ENCODE assay signal across 11 mouse cellular contexts in the genomic region with DNA sequence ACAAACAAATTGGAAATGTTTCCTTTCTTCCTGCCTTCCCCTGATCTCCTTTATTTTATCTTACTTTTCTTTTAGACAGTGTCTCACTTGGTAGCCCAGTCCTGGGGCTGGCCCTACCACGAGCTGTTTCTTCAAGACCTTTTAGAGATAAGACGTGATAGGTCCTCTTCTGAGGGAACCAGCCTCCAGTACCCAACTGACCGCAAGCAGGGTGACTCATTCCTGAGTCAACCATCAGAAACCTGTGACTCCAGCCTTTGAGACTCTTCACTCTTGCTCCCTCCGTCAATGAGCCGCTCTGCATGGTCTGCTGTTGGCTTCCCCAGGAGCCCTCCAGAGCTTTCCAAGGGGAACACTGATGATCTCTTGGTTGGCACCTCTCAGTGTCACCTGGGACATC. TPM values are rescaled to one million over a fixed set of nuclear protein-coding genes. Genes with fewer than 3 reads are reported as not detected.
DNase-seq lines count a peak whose midpoint lies in the region; ATAC-seq lines count a peak whose summit lies in the region.
"Had no signal": no experiment of that assay in that cellular context is flagged by ENCODE, and none has a peak within 500 bp of the region (broad histone marks: within the 10 kb centered on the region; RNA-seq: fewer than 3 reads in every experiment).

No protein-coding gene starts in this region.

- H3K4me3 ChIP-seq in limb, embryonic 15.5 days = no peak overlapping the region
- H3K4me3 ChIP-seq in limb, embryonic 10.5 days = no peak overlapping the region
- no peak overlapping the region for H3K4me3 ChIP-seq in stomach, embryonic 16.5 days (replicated peaks; ENCODE audit: low read length)
- H3K4me3 ChIP-seq: limb, embryonic 13.5 days; midbrain, embryonic 10.5 days had no signal

- 0 out of 2 replicates have a peak overlapping the region, but pooled peaks have one; percentile 39 for H3K27ac ChIP-seq in limb, embryonic 15.5 days
- no peak overlapping the region for H3K27ac ChIP-seq in limb, embryonic 10.5 days
- peak overlapping the region; percentile 25; the same call in 1 of the 2 replicates for H3K27ac ChIP-seq in stomach, embryonic 16.5 days (ENCODE audit: low read length)
- H3K27ac ChIP-seq: limb, embryonic 13.5 days; midbrain, embryonic 10.5 days had no signal

- intact Hi-C loops in gastrocnemius, postnatal 14 days (cut with DNase I; ENCODE audit: low total_unique reads) = no loop called here

- 86% methylated on average over 5 of the region's 5 CpGs for WGBS in limb, embryonic 15.5 days
- 91% methylated on average over 5 of the region's 5 CpGs for WGBS in limb, embryonic 10.5 days
- WGBS in stomach, embryonic 16.5 days = 69% methylated on average over 5 of the region's 5 CpGs

- no peak overlapping the region for H3K4me2 ChIP-seq in limb, embryonic 15.5 days
- no peak overlapping the region for H3K4me2 ChIP-seq in stomach, embryonic 16.5 days (ENCODE audit: low read depth, low read length)

- H3K27me3 ChIP-seq in limb, embryonic 15.5 days = no peaks in the 10 kb centered on the region
- H3K27me3 ChIP-seq in limb, embryonic 10.5 days (ENCODE audit: low read depth, poor library complexity, severe bottlenecking) = no peaks in the 10 kb centered on the region
- H3K27me3 ChIP-seq in stomach, embryonic 16.5 days (ENCODE audit: control insufficient read depth, insufficient read depth, low read length) = no peaks in the 10 kb centered on the region
- H3K27me3 ChIP-seq: limb, embryonic 13.5 days had no signal

- H3K36me3 ChIP-seq in limb, embryonic 15.5 days = no peaks in the 10 kb centered on the region
- H3K36me3 ChIP-seq in limb, embryonic 10.5 days = no peaks in the 10 kb centered on the region
- no peaks in the 10 kb centered on the region for H3K36me3 ChIP-seq in stomach, embryonic 16.5 days (ENCODE audit: control insufficient read depth, insufficient read depth, low read length)
- H3K36me3 ChIP-seq: limb, embryonic 13.5 days; midbrain, embryonic 10.5 days had no signal

- no peak for ATAC-seq in limb, embryonic 15.5 days (ENCODE audit: insufficient number of reproducible peaks, low FRiP score, low TSS enrichment, low read depth)
- peak; percentile 68; the same call in 1 of the 2 replicates for ATAC-seq in stomach, embryonic 16.5 days (ENCODE audit: insufficient read depth, low FRiP score)
- ATAC-seq: forebrain, embryonic 14.5 days had no signal

- no peaks in the 10 kb centered on the region for H3K9me3 ChIP-seq in limb, embryonic 15.5 days
- no peaks in the 10 kb centered on the region for H3K9me3 ChIP-seq in limb, embryonic 10.5 days (replicated peaks)
- no peaks in the 10 kb centered on the region for H3K9me3 ChIP-seq in stomach, embryonic 16.5 days (replicated peaks; ENCODE audit: control insufficient read depth, low read length)
- H3K9me3 ChIP-seq: limb, embryonic 13.5 days; midbrain, embryonic 10.5 days had no signal

- H3K4me1 ChIP-seq in limb, embryonic 15.5 days = no peaks in the 10 kb centered on the region
- H3K4me1 ChIP-seq in limb, embryonic 10.5 days = no peaks in the 10 kb centered on the region
- H3K4me1 ChIP-seq in stomach, embryonic 16.5 days (ENCODE audit: control insufficient read depth, insufficient read depth, low read length) = no peaks in the 10 kb centered on the region
- H3K4me1 ChIP-seq: limb, embryonic 13.5 days; midbrain, embryonic 10.5 days had no signal

- no peak for DNase-seq in limb, embryonic 10.5 days (ENCODE audit: low spot score)
- peak; percentile 43 for DNase-seq in adrenal gland, postnatal 14 days
- peak; percentile 29 for DNase-seq in lung, postnatal 14 days
- no peak for DNase-seq in gastrocnemius, postnatal 25 days
- DNase-seq in layer of hippocampus, adult 8-10 months (ENCODE audit: low spot score in 2 of 2) = no peak
- no peak for DNase-seq in gastrocnemius, postnatal 14 days

- H3K9ac ChIP-seq in limb, embryonic 15.5 days = no peak overlapping the region
- H3K9ac ChIP-seq in stomach, embryonic 16.5 days (ENCODE audit: low read length) = no peak overlapping the region
- H3K9ac ChIP-seq: limb, embryonic 13.5 days had no signal

RNA-seq across cellular contexts. Expression of a gene that starts 32.4 kb away (rescaled TPM):
- 17.3 and 21.1 TPM in 2 replicates for polyA plus RNA-seq in limb, embryonic 15.5 days (2015; fragmentation: Nextera tagmentation; extraction: Ambion mirVana)
- polyA plus RNA-seq in limb, embryonic 10.5 days (2016; fragmentation: Nextera tagmentation; extraction: Ambion mirVana) = 6.5 and 8.6 TPM in 2 replicates
- 7.3 and 9.7 TPM in 2 replicates for total RNA-seq in adrenal gland, postnatal 14 days (2021)
- 15.7 and 16.3 TPM in 2 replicates for polyA plus RNA-seq in stomach, embryonic 16.5 days (2015; fragmentation: Nextera tagmentation; extraction: Ambion mirVana)
- total RNA-seq in gastrocnemius, postnatal 25 days (2021) = 1 to 10 TPM; 1.6 to 1.9 TPM
- 1 to 10 TPM; 5.1 to 6.3 (median 5.6) TPM for total RNA-seq in layer of hippocampus, adult 8-10 months (2022)
- total RNA-seq in gastrocnemius, postnatal 14 days (2021) = 1 to 10 TPM; 2.1 to 2.5 TPM

RNA-seq across cellular contexts. Expression of a gene that starts 33.6 kb away (rescaled TPM):
- 68.3 and 70.6 TPM in 2 replicates for polyA plus RNA-seq in limb, embryonic 15.5 days (2015; fragmentation: Nextera tagmentation; extraction: Ambion mirVana)
- 34.7 and 38.2 TPM in 2 replicates for polyA plus RNA-seq in limb, embryonic 10.5 days (2016; fragmentation: Nextera tagmentation; extraction: Ambion mirVana)
- 59.6 and 66.3 TPM in 2 replicates for total RNA-seq in adrenal gland, postnatal 14 days (2021)
- polyA plus RNA-seq in stomach, embryonic 16.5 days (2015; fragmentation: Nextera tagmentation; extraction: Ambion mirVana) = 137 and 162 TPM in 2 replicates
- total RNA-seq in gastrocnemius, postnatal 25 days (2021) = 1 to 10 TPM; 6.2 to 6.9 TPM
- total RNA-seq in layer of hippocampus, adult 8-10 months (2022) = 10 to 100 TPM in 2 of 4 experiments, 1 to 10 TPM in 2; 4.8 to 18.6 (median 11.1) TPM
- total RNA-seq in gastrocnemius, postnatal 14 days (2021) = 10 to 100 TPM; 10.8 to 12.6 TPM

RNA-seq across cellular contexts. Expression of a gene that starts 52.2 kb away (rescaled TPM):
- polyA plus RNA-seq in limb, embryonic 15.5 days (2015; fragmentation: Nextera tagmentation; extraction: Ambion mirVana) = 5.2 and 8.5 TPM in 2 replicates
- 6.2 and 7.5 TPM in 2 replicates for polyA plus RNA-seq in limb, embryonic 10.5 days (2016; fragmentation: Nextera tagmentation; extraction: Ambion mirVana)
- 2.6 and 11.3 TPM in 2 replicates for total RNA-seq in adrenal gland, postnatal 14 days (2021)
- polyA plus RNA-seq in stomach, embryonic 16.5 days (2015; fragmentation: Nextera tagmentation; extraction: Ambion mirVana) = 7.6 and 8.3 TPM in 2 replicates
- 1 to 10 TPM in 1 of 2 experiments, under 1 TPM in 1; 0.95 to 1.3 TPM for total RNA-seq in gastrocnemius, postnatal 25 days (2021)
- 10 to 100 TPM in 1 of 4 experiments, 1 to 10 TPM in 3; 3.0 to 10.0 (median 4.6) TPM for total RNA-seq in layer of hippocampus, adult 8-10 months (2022)
- total RNA-seq in gastrocnemius, postnatal 14 days (2021) = under 1 TPM; 0.78 to 0.98 TPM

RNA-seq across cellular contexts. Expression of a gene that starts 59.8 kb away (rescaled TPM):
- 71.1 and 75.8 TPM in 2 replicates for polyA plus RNA-seq in limb, embryonic 15.5 days (2015; fragmentation: Nextera tagmentation; extraction: Ambion mirVana)
- 119 and 127 TPM in 2 replicates for polyA plus RNA-seq in limb, embryonic 10.5 days (2016; fragmentation: Nextera tagmentation; extraction: Ambion mirVana)
- total RNA-seq in adrenal gland, postnatal 14 days (2021) = 49.6 and 69.1 TPM in 2 replicates
- polyA plus RNA-seq in stomach, embryonic 16.5 days (2015; fragmentation: Nextera tagmentation; extraction: Ambion mirVana) = 63.4 and 64.7 TPM in 2 replicates
- 10 to 100 TPM; 24.6 to 25.2 TPM for total RNA-seq in gastrocnemius, postnatal 25 days (2021)
- 100 to 1,000 TPM; 110 to 142 (median 124) TPM for total RNA-seq in layer of hippocampus, adult 8-10 months (2022)
- total RNA-seq in gastrocnemius, postnatal 14 days (2021) = 10 to 100 TPM; 25.8 to 27.0 TPM

Comparison
In these comparisons a context has a peak if more than half of its experiments do, and no peak if none do; other contexts are left out.
1. DNase-seq: peak in adrenal gland, postnatal 14 days (single experiment) and lung, postnatal 14 days (single experiment); none in limb, embryonic 10.5 days (single experiment), gastrocnemius, postnatal 25 days (single experiment), layer of hippocampus, adult 8-10 months (0 of 2) and gastrocnemius, postnatal 14 days (single experiment).